Mouse (Mus musculus): ENCODE measurements around the gene Slc47a2. TPM values are rescaled to one million over a fixed set of nuclear protein-coding genes. Genes with fewer than 3 reads are reported as not detected.

Slc47a2 gene
- not detected in 2 replicates for polyA plus RNA-seq (2014; fragmentation: Nextera tagmentation; extraction: Ambion mirVana)

GRCm38 (mm10) chr11:61342505-61343420 lies at the start of gene Slc47a2:
Slc47a2 (minus strand) TSS chr11:61342860.
- Histone ChIP-seq H3K4me2 (ENCODE audit: low read length) (peak within 1 kb of the TSS; percentile 63), H3K27ac (ENCODE audit: low read depth) (no peak within 1 kb of the TSS), H3K36me3 (ENCODE audit: control insufficient read depth, insufficient read depth, low read length) (no peaks in the 10 kb centered on the region), H3K4me3 (ENCODE audit: low read depth, low read length) (peak within 1 kb of the TSS; percentile 37), H3K27me3 (replicated peaks; ENCODE audit: control insufficient read depth, insufficient read depth, low read length) (peaks cover 43% of the 10 kb centered on the region), H3K4me1 (replicated peaks; ENCODE audit: control insufficient read depth, insufficient read depth, low read length) (peaks cover 5% of the 10 kb centered on the region; the same call in 1 of the 2 replicates), H3K9ac (ENCODE audit: low read length) (peak within 1 kb of the TSS; percentile 20; the same call in 1 of the 2 replicates), H3K9me3 (ENCODE audit: control insufficient read depth, low read length) (no peaks in the 10 kb centered on the region)
- peak; percentile 62; the same call in 1 of the 2 replicates for ATAC-seq (replicated peaks; ENCODE audit: low FRiP score, low TSS enrichment, low read depth)
- peak; percentile 60 for DNase-seq (ENCODE audit: low spot score)
- 4% methylated on average over 61 of the region's 61 CpGs for WGBS

DNA sequence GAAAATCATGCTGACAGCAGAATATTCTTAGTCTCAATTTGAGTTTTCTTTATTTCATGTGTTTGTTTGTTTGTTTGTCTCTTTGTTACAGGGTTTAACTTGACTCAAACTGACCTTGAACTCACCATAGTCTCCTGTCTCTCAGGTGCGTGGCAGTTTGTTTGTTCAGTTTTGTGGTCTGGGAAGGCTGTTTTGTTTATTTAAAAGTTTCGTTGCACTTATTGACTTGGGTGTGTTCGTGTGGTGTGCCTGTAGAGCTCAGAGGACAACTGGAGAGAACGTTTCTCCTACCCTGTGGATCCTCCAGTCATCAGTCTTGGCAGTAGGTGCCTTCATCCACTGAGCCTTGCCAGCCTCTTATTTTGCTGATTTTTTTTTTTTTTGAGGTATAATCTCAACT lies 46.3 kb upstream of the Slc47a2 start:
- Histone ChIP-seq H3K27me3 (replicated peaks; ENCODE audit: control insufficient read depth, insufficient read depth, low read length) (no peaks in the 10 kb centered on the region), H3K4me3 (ENCODE audit: low read depth, low read length) (no peak overlapping the region), H3K9me3 (ENCODE audit: control insufficient read depth, low read length) (no peaks in the 10 kb centered on the region), H3K9ac (ENCODE audit: low read length) (no peak overlapping the region), H3K27ac (ENCODE audit: low read depth) (no peak overlapping the region), H3K36me3 (ENCODE audit: control insufficient read depth, insufficient read depth, low read length) (no peaks in the 10 kb centered on the region), H3K4me2 (ENCODE audit: low read length) (no peak overlapping the region), H3K4me1 (replicated peaks; ENCODE audit: control insufficient read depth, insufficient read depth, low read length) (no peaks in the 10 kb centered on the region)
- DNase-seq (ENCODE audit: low spot score) (no peak), ATAC-seq (replicated peaks; ENCODE audit: low FRiP score, low TSS enrichment, low read depth) (no peak)
- 64% methylated on average over 4 of the region's 4 CpGs for WGBS

DNA sequence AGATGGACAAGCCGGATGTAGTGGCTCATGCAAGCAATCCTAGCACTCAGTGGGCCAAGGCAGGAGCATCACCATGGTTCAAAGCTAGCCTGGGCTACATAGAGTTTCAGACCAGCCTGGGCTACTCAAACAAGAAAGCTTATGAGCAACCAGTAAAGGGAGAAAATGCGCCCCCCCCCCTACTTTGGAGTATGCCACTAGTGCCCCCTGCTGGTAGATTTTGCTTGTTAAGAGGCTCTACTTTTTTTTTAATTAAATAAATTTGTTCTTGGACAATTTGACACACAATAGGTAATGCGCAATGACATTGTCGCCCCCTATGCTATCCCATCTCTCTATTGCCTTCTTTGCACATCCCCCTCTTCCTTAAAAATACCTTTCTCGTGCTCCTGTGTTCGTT lies 45.4 kb upstream of the Slc47a2 start:
- no peak overlapping the region for H3K27ac ChIP-seq (ENCODE audit: low read depth)
- H3K4me3 ChIP-seq (ENCODE audit: low read depth, low read length): no peak overlapping the region
- WGBS: 60% methylated on average over 6 of the region's 6 CpGs
- no peak overlapping the region for H3K9ac ChIP-seq (ENCODE audit: low read length)
- H3K36me3 ChIP-seq (ENCODE audit: control insufficient read depth, insufficient read depth, low read length): no peaks in the 10 kb centered on the region
- no peaks in the 10 kb centered on the region for H3K4me1 ChIP-seq (replicated peaks; ENCODE audit: control insufficient read depth, insufficient read depth, low read length)
- DNase-seq (ENCODE audit: low spot score): peak; percentile 64
- no peak overlapping the region for H3K4me2 ChIP-seq (ENCODE audit: low read length)
- no peak for ATAC-seq (replicated peaks; ENCODE audit: low FRiP score, low TSS enrichment, low read depth)
- no peaks in the 10 kb centered on the region for H3K27me3 ChIP-seq (replicated peaks; ENCODE audit: control insufficient read depth, insufficient read depth, low read length)
- H3K9me3 ChIP-seq (ENCODE audit: control insufficient read depth, low read length): no peaks in the 10 kb centered on the region

DNA sequence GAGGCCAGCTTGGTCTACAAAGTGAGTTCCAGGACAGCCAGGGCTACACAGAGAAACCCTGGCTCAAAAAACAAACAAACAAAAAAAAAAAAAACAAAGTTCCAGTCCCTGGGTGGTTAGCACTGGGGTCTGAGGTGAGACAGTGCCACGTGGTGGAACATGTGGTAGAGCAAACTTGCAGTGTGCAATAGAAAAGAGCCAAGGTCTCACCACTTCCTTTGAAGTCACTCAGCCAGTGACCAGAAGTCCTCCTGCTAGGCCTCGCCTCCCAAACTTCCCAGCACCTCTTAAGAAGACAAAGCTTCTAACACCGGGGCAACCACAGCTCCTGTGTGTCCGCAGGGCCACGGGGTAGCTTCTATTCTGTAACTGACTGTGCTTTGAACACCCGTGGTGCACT lies 44.6 kb upstream of the Slc47a2 start:
- DNase-seq (ENCODE audit: low spot score) (no peak), ATAC-seq (replicated peaks; ENCODE audit: low FRiP score, low TSS enrichment, low read depth) (no peak)
- H3K27ac ChIP-seq (ENCODE audit: low read depth): no peak overlapping the region
- no peak overlapping the region for H3K4me3 ChIP-seq (ENCODE audit: low read depth, low read length)
- WGBS: 69% methylated on average over 6 of the region's 6 CpGs
- no peaks in the 10 kb centered on the region for H3K27me3 ChIP-seq (replicated peaks; ENCODE audit: control insufficient read depth, insufficient read depth, low read length)
- H3K9me3 ChIP-seq (ENCODE audit: control insufficient read depth, low read length): no peaks in the 10 kb centered on the region
- no peaks in the 10 kb centered on the region for H3K4me1 ChIP-seq (replicated peaks; ENCODE audit: control insufficient read depth, insufficient read depth, low read length)
- no peak overlapping the region for H3K9ac ChIP-seq (ENCODE audit: low read length)
- H3K4me2 ChIP-seq (ENCODE audit: low read length): no peak overlapping the region
- no peaks in the 10 kb centered on the region for H3K36me3 ChIP-seq (ENCODE audit: control insufficient read depth, insufficient read depth, low read length)

GRCm38 (mm10) chr11:61385725-61386124 lies 43.1 kb upstream of the Slc47a2 start:
- Histone ChIP-seq H3K4me3 (ENCODE audit: low read depth, low read length) (no peak overlapping the region), H3K9me3 (ENCODE audit: control insufficient read depth, low read length) (no peaks in the 10 kb centered on the region), H3K4me1 (replicated peaks; ENCODE audit: control insufficient read depth, insufficient read depth, low read length) (no peaks in the 10 kb centered on the region), H3K27me3 (replicated peaks; ENCODE audit: control insufficient read depth, insufficient read depth, low read length) (no peaks in the 10 kb centered on the region), H3K27ac (ENCODE audit: low read depth) (no peak overlapping the region), H3K36me3 (ENCODE audit: control insufficient read depth, insufficient read depth, low read length) (no peaks in the 10 kb centered on the region), H3K4me2 (ENCODE audit: low read length) (no peak overlapping the region), H3K9ac (ENCODE audit: low read length) (no peak overlapping the region)
- WGBS: 71% methylated on average over 4 of the region's 4 CpGs
- no peak for ATAC-seq (replicated peaks; ENCODE audit: low FRiP score, low TSS enrichment, low read depth)
- no peak for DNase-seq (ENCODE audit: low spot score)

GRCm38 (mm10) chr11:61381272-61381671 lies 38.6 kb upstream of the Slc47a2 start:
- Histone ChIP-seq H3K9me3 (ENCODE audit: control insufficient read depth, low read length) (no peaks in the 10 kb centered on the region), H3K27me3 (replicated peaks; ENCODE audit: control insufficient read depth, insufficient read depth, low read length) (peaks cover 35% of the 10 kb centered on the region), H3K4me2 (ENCODE audit: low read length) (no peak overlapping the region), H3K27ac (ENCODE audit: low read depth) (no peak overlapping the region), H3K4me3 (ENCODE audit: low read depth, low read length) (no peak overlapping the region), H3K9ac (ENCODE audit: low read length) (no peak overlapping the region), H3K4me1 (replicated peaks; ENCODE audit: control insufficient read depth, insufficient read depth, low read length) (0 out of 2 replicates have a peak, but pooled peaks cover 4% of the 10 kb centered on the region), H3K36me3 (ENCODE audit: control insufficient read depth, insufficient read depth, low read length) (no peaks in the 10 kb centered on the region)
- 91% methylated on average over 1 of the region's 1 CpGs for WGBS
- ATAC-seq (replicated peaks; ENCODE audit: low FRiP score, low TSS enrichment, low read depth): no peak
- DNase-seq (ENCODE audit: low spot score): no peak

- 65% methylated on average over 4 of the region's 4 CpGs for WGBS
- H3K36me3 ChIP-seq (ENCODE audit: control insufficient read depth, insufficient read depth, low read length): no peaks in the 10 kb centered on the region
Observed at GRCm38 (mm10) chr11:61378651-61379050, 36.0 kb upstream of the Slc47a2 start.

GRCm38 (mm10) chr11:61377881-61378613 lies 35.4 kb upstream of the Slc47a2 start, which contains the start of gene Slc47a1:
Slc47a1 (minus strand) TSS chr11:61378345.
- Histone ChIP-seq H3K4me3 (ENCODE audit: low read depth, low read length) (peak within 1 kb of the TSS; percentile 22), H3K36me3 (ENCODE audit: control insufficient read depth, insufficient read depth, low read length) (no peaks in the 10 kb centered on the region), H3K4me2 (ENCODE audit: low read length) (peak within 1 kb of the TSS; percentile 51), H3K4me1 (replicated peaks; ENCODE audit: control insufficient read depth, insufficient read depth, low read length) (0 out of 2 replicates have a peak, but pooled peaks cover 4% of the 10 kb centered on the region), H3K9me3 (ENCODE audit: control insufficient read depth, low read length) (no peaks in the 10 kb centered on the region), H3K27ac (ENCODE audit: low read depth) (no peak within 1 kb of the TSS), H3K27me3 (replicated peaks; ENCODE audit: control insufficient read depth, insufficient read depth, low read length) (peaks cover 42% of the 10 kb centered on the region), H3K9ac (ENCODE audit: low read length) (peak within 1 kb of the TSS; percentile 21; the same call in 1 of the 2 replicates)
- peak; percentile 67 for DNase-seq (ENCODE audit: low spot score)
- WGBS: 14% methylated on average over 39 of the region's 39 CpGs
- ATAC-seq (replicated peaks; ENCODE audit: low FRiP score, low TSS enrichment, low read depth): no peak

More at GRCm38 (mm10) chr11:61378651-61379050, 36.0 kb upstream of the Slc47a2 start:
- ATAC-seq (replicated peaks; ENCODE audit: low FRiP score, low TSS enrichment, low read depth): no peak
- Histone ChIP-seq H3K27ac (ENCODE audit: low read depth) (no peak overlapping the region), H3K9me3 (ENCODE audit: control insufficient read depth, low read length) (no peaks in the 10 kb centered on the region), H3K27me3 (replicated peaks; ENCODE audit: control insufficient read depth, insufficient read depth, low read length) (peaks cover 42% of the 10 kb centered on the region), H3K4me2 (ENCODE audit: low read length) (no peak overlapping the region), H3K4me3 (ENCODE audit: low read depth, low read length) (no peak overlapping the region), H3K9ac (ENCODE audit: low read length) (no peak overlapping the region), H3K4me1 (replicated peaks; ENCODE audit: control insufficient read depth, insufficient read depth, low read length) (0 out of 2 replicates have a peak, but pooled peaks cover 4% of the 10 kb centered on the region)
- no peak for DNase-seq (ENCODE audit: low spot score)
